Mouse (Mus musculus): Measurements from ENCODE around the gene Gbp5.
"Not testable (repeated sequence)": the region's sequence is repeated elsewhere in the genome, so short reads cannot be mapped to it uniquely, and the experiment has no call there.

The Gbp5 gene

GRCm38 (mm10) chr3:142535667-142536066 lies 41.9 kb downstream of the Gbp5 start:
- in situ Hi-C loops (cut with MboI; ENCODE audit: low sequenced_read_pairs): no loop called here

- in situ Hi-C loops (cut with MboI; ENCODE audit: low sequenced_read_pairs): no loop called here
These were observed 47.6 kb downstream of the Gbp5 start for GRCm38 (mm10) chr3:142541391-142541790.

- in situ Hi-C loops (cut with MboI; ENCODE audit: low sequenced_read_pairs): not testable (repeated sequence)
These were observed 49.0 kb downstream of the Gbp5 start for GRCm38 (mm10) chr3:142542776-142543175.

- in situ Hi-C loops (cut with MboI; ENCODE audit: low sequenced_read_pairs): no loop called here
These were observed 52.9 kb downstream of the Gbp5 start for GRCm38 (mm10) chr3:142546690-142547089.

GRCm38 (mm10) chr3:142550052-142550676 lies 56.4 kb downstream of the Gbp5 start:
- in situ Hi-C loops (cut with MboI; ENCODE audit: low sequenced_read_pairs): loop anchor here (5.0 kb wide), 1 partner anchor 58 kb away; the partner anchor contains the start of gene Gbp5

GRCm38 (mm10) chr3:142554601-142555000 lies 60.8 kb downstream of the Gbp5 start:
- in situ Hi-C loops (cut with MboI; ENCODE audit: low sequenced_read_pairs): loop anchor here (5.0 kb wide), 1 partner anchor 62 kb away; the partner anchor contains the start of gene Gbp5

- in situ Hi-C loops (cut with MboI; ENCODE audit: low sequenced_read_pairs): no loop called here
These were observed 61.8 kb downstream of the Gbp5 start for GRCm38 (mm10) chr3:142555623-142556022.

GRCm38 (mm10) chr3:142559632-142560228 lies 66.0 kb downstream of the Gbp5 start, which contains the start of gene Gbp3:
Gene Gbp3 (plus strand): TSS chr3:142560026.
- in situ Hi-C loops (cut with MboI; ENCODE audit: low sequenced_read_pairs): no loop called here

- in situ Hi-C loops (cut with MboI; ENCODE audit: low sequenced_read_pairs): no loop called here
These were observed 66.6 kb downstream of the Gbp5 start for GRCm38 (mm10) chr3:142560296-142560948.

GRCm38 (mm10) chr3:142561045-142561646 lies 67.4 kb downstream of the Gbp5 start:
- in situ Hi-C loops (cut with MboI; ENCODE audit: low sequenced_read_pairs): no loop called here

- in situ Hi-C loops (cut with MboI; ENCODE audit: low sequenced_read_pairs): no loop called here
These were observed 67.9 kb downstream of the Gbp5 start for GRCm38 (mm10) chr3:142561666-142562065.

- in situ Hi-C loops (cut with MboI; ENCODE audit: low sequenced_read_pairs): not testable (repeated sequence)
These were observed 73.7 kb downstream of the Gbp5 start for GRCm38 (mm10) chr3:142567490-142567889.

- in situ Hi-C loops (cut with MboI; ENCODE audit: low sequenced_read_pairs): no loop called here
These were observed 77.0 kb downstream of the Gbp5 start for GRCm38 (mm10) chr3:142570738-142571137.

All from CH12F3 (cell line).